Mouse (Mus musculus): ENCODE measurements around the gene Slit3.

The Slit3 gene

DNA sequence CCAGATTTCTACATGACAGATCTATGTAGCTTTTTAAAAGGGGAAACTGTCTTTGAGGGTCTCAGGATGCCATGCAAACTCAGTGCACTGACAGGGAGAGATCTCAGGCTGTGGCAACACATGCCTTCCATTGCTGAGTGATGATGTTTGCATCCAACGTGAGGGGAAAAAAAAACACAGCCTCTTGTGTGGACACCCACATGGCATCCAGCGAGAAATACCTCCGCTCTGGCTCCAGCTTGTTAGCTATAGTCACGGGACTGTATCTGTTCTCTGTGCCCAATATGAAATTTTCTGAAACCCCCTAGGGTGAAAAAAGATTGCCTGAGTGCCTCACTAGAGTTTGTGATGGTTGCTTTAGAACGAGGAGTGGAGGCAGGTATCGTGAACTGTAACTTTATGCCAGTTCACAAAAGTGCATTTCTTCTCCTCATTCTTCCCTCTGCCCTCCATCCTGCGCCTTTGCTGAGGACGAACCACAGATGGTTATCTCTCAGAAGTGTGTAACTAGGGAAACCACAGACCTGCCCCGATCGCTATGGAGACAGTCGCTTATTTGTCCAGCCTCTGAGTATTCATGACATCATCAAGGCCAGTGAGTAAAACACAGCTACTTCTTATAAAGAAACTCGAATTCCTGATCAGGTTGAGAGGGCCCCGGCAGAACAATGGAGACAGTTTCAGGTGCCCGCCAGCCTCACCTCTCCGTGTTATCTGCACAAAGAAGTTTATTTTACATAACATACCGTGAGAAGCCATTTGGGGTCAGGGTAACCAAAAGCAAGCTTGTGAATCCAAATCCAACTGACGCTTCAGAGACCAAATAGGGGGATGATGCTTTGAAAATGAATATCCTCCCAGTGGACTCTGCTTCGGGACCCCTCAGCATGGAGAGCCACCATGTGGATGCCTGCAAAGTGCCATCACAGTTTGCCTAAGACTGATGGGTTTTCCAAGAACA lies 416.4 kb downstream of the Slit3 start:
- no peak for DNase-seq

- no peak for DNase-seq
Measured at GRCm38 (mm10) chr11:35542731-35543130, 421.7 kb downstream of the Slit3 start.

GRCm38 (mm10) chr11:35544112-35545064 lies 423.4 kb downstream of the Slit3 start:
- DNase-seq, result no peak

DNA sequence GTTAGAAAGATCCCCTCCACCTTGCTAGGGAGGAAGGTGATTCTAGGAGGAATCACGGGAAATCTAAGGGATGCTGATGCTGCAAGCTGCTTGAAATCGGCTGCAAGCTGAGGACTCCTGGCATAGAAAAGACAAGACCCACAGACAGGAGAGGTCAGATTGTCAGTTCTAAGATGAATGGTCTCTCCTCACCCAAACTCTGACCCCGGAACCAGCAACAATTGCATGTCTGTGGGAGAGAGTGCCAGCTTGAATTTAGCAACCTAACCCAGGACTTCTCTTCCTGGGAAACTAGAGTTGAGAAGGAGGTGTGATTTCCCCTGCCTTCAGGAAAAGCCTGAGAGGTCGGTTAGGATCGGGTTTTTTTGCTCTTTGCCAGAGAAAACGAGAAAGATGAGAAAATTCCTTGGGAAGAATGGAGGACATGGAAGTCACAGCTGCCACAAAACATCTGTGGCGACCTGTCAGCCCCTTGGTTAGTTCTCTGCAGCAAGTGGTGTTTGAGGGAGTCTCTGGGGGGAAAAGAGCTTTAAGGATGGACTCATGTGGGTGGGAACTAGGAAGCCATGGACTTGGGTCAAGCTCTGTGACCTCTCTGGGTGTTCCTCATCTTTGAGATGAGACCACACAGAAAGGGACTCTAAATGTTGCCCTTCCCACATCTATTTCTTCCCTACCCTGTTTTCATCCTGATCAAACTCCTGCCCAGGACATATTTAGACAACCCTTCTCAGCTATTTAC lies 425.2 kb downstream of the Slit3 start:
- no peak for DNase-seq

DNA sequence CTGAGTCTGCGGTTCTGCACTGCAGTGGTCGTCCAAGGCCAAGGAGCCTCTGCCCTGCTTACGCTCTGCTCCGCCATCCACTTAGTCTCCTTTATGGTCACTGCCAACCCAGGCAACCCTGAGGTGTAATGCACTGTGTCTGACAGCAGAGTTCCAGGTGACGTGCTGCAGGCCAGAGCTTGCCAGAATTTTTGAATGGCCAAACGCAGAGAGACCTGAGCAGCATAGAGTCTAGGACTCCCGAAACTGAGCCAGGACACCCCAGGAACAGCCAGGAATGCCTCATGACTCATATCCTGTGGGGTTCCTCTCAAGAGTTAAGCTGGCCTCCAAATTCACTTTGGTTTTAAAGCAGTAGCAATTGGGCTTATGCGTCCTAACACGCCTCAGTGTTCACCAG lies 429.0 kb downstream of the Slit3 start:
- DNase-seq, result no peak

DNA sequence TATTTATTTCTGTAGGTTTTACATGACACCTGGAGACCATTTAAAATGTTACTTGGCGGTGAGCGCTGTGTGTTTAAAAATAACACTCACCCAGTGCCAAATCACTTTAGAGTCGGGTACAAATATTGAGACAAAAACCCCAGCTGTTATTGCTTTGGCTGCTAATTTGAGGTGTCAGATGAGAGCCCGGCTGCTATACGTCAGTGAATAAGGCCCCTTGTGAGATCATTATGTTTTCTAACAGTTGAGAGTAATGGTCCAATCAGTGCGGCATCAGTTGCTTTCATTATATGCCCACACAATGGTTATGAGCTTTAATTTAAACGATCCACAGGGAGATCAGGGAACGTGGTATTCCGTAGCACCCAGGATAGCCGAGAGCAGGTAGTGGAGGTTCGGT lies 435.2 kb downstream of the Slit3 start:
- DNase-seq, result no peak

DNA sequence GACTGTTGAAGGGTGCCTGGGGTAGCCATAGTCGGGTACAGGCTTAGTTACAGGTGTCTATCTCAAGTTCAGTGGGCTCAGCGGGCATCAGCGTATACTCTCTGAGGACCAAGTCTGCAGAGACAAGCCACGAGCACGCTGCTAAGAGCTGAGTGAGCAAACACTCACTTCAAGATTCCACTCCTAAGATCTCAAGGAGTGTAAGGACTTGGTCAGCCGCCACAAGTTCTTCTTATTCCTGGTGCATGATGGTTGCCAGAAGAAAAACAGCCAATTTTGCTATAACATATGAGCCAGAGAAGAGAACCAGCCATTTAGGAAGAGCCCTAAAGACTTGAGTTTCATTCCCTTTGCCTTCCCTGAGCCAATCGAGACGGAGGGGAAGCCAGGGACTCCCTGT lies 436.5 kb downstream of the Slit3 start:
- no peak for DNase-seq

DNA sequence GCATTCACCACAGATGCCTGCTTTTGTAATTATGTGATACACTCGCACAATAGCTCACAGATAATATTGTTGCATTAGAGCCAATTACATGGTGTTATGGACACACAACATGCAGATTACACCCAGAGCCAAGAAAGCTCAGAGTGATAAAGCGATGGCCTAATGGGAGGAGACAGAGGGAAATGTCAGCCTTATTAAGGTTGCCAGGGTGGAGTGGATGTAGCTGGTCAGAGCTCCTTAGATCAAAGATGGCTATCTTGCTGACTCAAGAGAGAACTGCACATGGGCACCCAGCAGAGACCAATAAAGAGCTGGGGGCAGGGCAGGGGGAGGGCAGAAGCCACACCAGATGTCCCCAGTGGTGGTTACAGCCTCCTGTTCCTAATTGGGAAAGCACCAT lies 437.3 kb downstream of the Slit3 start:
- DNase-seq, result no peak

GRCm38 (mm10) chr11:35559386-35559785 lies 438.4 kb downstream of the Slit3 start:
- no peak for DNase-seq

- no peak for DNase-seq
Measured at GRCm38 (mm10) chr11:35561760-35562159, 440.7 kb downstream of the Slit3 start.

GRCm38 (mm10) chr11:35565322-35565721 lies 444.3 kb downstream of the Slit3 start:
- DNase-seq, result peak in 1 of 2 experiments; percentile 8

DNA sequence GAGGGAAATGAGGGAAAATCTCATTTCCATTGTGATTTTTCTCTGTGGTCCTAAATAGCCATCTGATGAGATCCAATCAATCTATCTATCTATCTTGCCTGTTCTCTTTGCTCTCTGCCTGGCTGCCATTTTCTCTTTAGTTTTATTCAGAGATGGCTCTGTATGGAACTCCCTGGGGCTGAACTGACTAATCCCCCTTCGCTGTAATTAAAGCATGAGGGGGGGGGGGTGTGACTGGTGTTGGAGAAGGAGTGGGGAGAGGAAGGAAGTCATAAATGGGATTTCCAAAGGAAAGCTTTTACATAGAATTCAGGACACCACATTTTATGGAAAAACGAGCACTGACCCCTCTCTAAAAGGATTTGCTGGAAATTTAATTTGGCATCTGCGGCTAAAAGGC lies 445.7 kb downstream of the Slit3 start:
- DNase-seq, result no peak

- no peak for DNase-seq
Measured at GRCm38 (mm10) chr11:35569126-35569916, 448.3 kb downstream of the Slit3 start.

DNA sequence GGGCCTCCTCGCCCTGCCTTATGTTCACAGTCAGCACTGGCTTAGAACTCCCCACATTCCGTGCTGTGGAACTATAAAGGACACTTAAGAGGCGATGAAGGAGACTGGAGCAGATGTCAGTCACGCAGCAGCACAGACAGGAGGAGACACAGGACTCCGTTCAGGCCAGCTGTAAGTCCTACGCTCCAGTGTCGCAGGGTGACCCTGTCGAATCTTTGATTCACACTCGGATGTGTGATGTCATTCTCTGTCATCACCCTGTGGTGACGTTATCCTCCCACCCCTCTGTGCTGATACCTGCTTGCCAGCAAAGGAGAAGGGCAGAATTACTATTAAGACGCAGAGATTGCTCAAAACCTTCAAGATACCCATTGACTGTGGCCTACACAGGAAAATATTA lies 448.9 kb downstream of the Slit3 start:
- DNase-seq, result no peak

- no peak for DNase-seq
Measured at GRCm38 (mm10) chr11:35571910-35572309, 450.9 kb downstream of the Slit3 start.

DNA sequence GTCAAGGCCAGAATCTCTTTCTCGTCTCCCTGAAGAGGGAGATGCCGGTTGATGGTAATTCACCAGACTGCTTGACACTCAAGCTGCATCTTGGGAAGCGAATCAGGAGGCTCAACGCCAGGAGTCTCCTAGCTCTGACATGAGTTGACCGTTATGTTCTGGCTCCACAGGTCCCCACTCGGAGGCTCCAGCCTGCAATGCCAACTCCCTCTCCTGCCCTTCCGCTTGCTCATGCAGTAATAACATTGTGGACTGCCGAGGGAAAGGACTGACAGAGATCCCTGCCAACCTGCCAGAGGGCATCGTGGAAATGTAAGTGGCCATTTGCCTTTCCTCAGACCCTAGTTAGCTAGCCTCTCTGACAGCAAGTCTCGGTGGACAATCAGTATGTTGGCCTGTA lies 457.8 kb downstream of the Slit3 start:
- DNase-seq, result no peak

DNA sequence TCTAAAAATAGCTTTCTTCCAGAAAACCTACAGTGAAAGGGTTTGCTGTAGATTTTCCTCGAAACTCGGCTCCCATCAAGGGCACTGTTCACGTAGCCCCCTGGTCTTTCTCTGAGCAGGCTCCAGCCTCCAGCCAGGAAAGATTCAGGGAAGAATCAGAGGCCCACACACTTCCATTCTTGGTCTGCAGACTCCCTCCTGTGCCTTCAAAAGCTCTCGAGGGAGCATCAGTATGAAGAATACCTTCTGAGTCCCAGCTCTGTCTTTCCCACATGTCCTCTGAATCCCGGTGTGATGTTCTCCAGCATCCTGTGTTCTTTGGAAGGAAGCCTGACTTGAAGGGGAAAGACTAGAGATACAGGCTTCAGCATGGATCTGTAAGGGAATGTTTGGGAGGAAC lies 461.6 kb downstream of the Slit3 start:
- DNase-seq, result no peak

DNA sequence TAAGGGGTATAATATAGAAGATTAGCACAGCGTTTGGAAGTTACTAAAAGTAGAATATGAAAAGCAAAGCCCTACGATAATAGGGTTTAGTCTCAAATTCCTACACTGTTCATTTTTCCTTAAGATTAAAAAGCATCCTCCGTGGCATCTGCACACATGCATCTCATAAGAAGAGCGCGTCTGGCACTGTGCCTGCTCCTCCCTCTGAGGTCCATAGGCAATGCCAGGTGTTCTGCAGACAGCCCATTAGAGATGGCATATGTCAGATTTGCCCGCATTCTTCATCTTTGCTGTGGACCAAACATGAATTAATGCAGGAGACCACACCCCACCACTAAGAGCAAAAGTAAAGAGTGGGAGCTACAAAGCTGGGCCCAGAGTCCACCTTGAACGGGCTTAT lies 462.6 kb downstream of the Slit3 start:
- DNase-seq, result no peak

DNA sequence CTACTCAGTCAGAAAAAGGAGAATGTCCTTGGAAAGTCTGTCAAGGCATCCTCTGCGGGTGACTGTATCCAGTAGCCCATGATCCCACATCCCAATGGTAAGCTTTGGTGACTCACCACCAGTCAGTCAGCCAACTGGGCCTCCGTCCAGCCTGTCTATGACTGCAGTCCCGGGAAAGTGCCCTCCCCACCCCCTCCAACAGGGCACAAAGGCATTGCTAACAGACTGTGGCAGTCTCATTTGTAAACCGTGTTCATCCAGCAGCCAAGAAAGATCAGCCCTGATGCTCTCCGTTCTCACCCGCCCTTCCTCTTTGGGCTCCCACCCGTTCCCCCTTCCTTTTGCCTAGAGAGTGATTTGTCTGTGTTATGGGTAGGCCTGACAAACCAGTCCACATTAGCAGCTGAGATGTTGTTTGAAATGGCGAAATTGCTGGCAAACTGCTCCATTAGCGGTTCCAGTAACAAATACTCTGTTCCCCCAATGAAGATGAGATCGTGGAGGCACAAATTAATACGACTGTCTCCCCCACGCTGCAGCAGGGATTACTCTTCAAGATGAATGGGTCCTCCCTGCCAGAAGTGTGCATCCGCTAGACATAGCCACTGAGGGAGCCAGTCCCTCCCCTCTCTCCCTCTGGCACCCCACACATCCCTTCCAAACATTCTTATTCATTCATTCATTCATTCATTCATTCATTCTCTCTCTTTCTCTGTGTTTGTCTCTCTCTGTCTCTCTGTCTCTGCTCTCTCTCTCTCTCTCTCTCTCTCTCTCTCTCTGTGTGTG lies 466.3 kb downstream of the Slit3 start:
- DNase-seq, result peak; percentile 29 to 52

DNA sequence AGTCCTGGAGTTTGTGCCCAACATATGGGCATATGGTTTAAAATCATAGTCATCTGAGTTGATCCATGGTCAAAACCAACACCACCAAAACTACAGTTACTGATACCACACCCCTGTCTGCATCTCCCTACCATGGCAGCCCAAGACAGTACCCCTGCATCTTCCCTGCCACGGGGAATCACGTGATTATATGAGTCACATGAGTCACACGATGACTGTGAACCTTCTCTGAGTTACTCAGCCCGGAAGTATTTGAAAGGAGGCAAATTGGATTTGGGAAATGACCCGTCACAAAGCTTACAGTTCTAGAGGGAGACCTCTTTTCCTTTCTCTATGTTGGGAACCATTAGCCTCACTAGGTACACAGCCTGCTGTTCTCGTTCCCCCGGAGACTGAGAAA lies 468.9 kb downstream of the Slit3 start:
- no peak for DNase-seq

All from kidney, postnatal 36 days (tissue).